Mouse (Mus musculus) testis, adult 10 weeks (tissue): Measurements from ENCODE around the gene 4930415L06Rik. TPM values are rescaled to one million over a fixed set of nuclear protein-coding genes. Genes with fewer than 3 reads are reported as not detected.

ENCODE experiments used
- polyA plus RNA-seq: library from polyadenylated mRNA; stranded (reverse); fragments of 350-450 nt; fragmentation: Illumina TruSeq; extraction: RNeasy Lipid Tissue Mini Kit (QIAGEN cat#74804); gene quantifications from one replicate; pipeline ENCODE4 v1.2.3, GENCODE M21; 2014; ENCODE audit warnings: low read depth, low replicate concordance

The 4930415L06Rik gene
- polyA plus RNA-seq: 4.0 TPM

GRCm38 (mm10) chrX:89932752-89933151 is at the start of gene 4930415L06Rik:
TSS of gene 4930415L06Rik (minus strand) at chrX:89932852.

Other genes starting within 250 kb of the 4930415L06Rik start
- gene 4932429P05Rik, start 180.6 kb downstream of the 4930415L06Rik start, polyA plus RNA-seq: 37.5 TPM